Mouse (Mus musculus): ENCODE measurements around the gene Gas7. TPM values are rescaled to one million over a fixed set of nuclear protein-coding genes. Genes with fewer than 3 reads are reported as not detected.
A peak's percentile ranks its signal among the peaks of the same experiment; 100 is the strongest.

The Gas7 gene
- polyA plus RNA-seq, 1 experiment from 2014 or later, result 7.4 TPM

DNA sequence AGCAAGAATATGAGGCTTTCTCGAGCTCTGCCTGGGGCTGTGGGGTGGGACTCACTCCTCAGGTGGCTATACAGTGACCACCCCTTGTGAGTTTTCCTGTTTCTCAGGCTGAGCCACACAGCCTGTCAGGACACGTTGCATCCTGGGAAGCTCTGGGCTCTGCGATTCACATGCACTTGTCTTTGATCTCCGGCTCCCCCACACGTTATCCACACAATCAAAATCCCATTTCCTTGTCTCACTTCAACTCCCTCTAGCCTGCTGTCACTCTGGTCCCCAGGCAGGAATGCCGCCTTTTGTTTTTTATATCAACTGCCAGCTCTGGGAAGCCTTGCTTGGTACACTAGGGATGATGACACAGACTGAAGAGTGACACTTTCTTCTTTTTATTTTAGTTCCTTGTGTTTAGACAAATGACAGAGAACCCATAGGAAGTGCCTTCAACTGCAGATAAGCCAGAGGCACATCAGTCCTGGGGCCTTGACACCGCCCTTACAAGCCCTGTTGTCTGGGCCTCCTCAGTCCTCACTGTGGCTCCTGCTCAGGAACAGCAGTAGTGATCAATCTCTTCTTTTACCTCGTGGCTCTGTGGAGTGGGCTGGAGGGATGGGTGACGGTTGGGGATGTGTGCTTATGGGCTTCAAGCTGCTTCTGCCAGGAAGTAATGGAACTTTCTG, 103.7 kb downstream of the Gas7 start:
- peak overlapping the region; percentile 53 for H3K27ac ChIP-seq (ENCODE audit: poor library complexity, severe bottlenecking)
- WGBS, result 16% methylated on average over 9 of the region's 9 CpGs
- H3K9me3 ChIP-seq (replicated peaks), result no peaks in the 10 kb centered on the region
- H3K4me3 ChIP-seq, result no peak overlapping the region
- H3K4me2 ChIP-seq, result no peak overlapping the region
- H3K4me1 ChIP-seq (replicated peaks), result peaks cover 58% of the 10 kb centered on the region
- H3K27me3 ChIP-seq (replicated peaks), result 0 out of 2 replicates have a peak, but pooled peaks cover 3% of the 10 kb centered on the region
- no peak for ATAC-seq (ENCODE audit: insufficient number of reproducible peaks, low FRiP score)
- no peak overlapping the region for H3K9ac ChIP-seq
- no peaks in the 10 kb centered on the region for H3K36me3 ChIP-seq

DNA sequence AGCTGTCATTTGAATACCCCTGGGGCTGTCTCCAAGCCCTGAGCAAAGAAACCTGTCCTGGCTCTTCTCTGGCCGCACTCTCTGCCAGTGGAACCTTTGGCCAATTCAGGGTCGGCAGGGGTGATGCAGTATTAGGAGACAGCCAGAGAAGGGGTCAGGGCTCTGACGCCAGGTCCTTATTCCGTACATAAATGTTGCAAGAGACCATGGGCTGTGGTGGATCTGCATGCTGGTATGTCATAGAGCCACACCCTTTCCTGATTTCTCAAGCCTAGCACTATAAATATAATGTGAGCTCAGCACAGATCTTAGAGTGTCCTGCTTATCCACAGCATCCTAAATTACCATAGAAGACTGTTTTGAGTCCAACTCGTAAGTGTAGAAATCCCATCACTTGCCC, 104.3 kb downstream of the Gas7 start:
- Histone ChIP-seq H3K27me3 (replicated peaks) (0 out of 2 replicates have a peak, but pooled peaks cover 3% of the 10 kb centered on the region), H3K4me3 (no peak overlapping the region), H3K4me1 (replicated peaks) (peaks cover 58% of the 10 kb centered on the region), H3K9me3 (replicated peaks) (no peaks in the 10 kb centered on the region), H3K27ac (ENCODE audit: poor library complexity, severe bottlenecking) (peak overlapping the region; percentile 53), H3K4me2 (no peak overlapping the region), H3K36me3 (no peaks in the 10 kb centered on the region), H3K9ac (no peak overlapping the region)
- no peak for ATAC-seq (ENCODE audit: insufficient number of reproducible peaks, low FRiP score)
- 61% methylated on average over 5 of the region's 5 CpGs for WGBS

DNA sequence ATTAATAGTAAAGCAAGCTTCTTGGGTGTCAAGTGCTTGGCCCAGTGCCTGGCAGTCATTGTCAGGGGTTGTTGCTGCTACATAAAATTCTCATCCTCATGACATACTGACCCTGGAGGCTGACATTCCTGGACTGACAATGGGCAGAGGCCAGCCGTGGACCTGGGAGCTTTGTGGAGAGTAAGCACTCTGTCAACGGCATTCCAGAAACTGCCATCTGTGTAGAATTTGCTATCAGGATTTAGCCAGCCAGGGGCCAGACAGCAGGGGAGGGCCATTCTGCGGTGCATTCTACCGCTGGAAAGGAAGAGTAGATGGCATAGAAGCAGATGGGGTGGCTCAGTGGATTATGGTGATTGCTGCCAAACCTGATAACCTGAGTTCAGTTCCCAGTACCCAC, 106.4 kb downstream of the Gas7 start:
- H3K9me3 ChIP-seq (replicated peaks), result no peaks in the 10 kb centered on the region
- H3K4me2 ChIP-seq, result no peak overlapping the region
- H3K4me3 ChIP-seq, result no peak overlapping the region
- WGBS, result 10% methylated on average over 4 of the region's 4 CpGs
- no peaks in the 10 kb centered on the region for H3K36me3 ChIP-seq
- 0 out of 2 replicates have a peak, but pooled peaks cover 3% of the 10 kb centered on the region for H3K27me3 ChIP-seq (replicated peaks)
- peak; percentile 65; the same call in 1 of the 2 replicates for ATAC-seq (ENCODE audit: insufficient number of reproducible peaks, low FRiP score)
- no peak overlapping the region for H3K9ac ChIP-seq
- H3K27ac ChIP-seq (ENCODE audit: poor library complexity, severe bottlenecking), result peak overlapping the region; percentile 34; the same call in 1 of the 2 replicates
- H3K4me1 ChIP-seq (replicated peaks), result peaks cover 63% of the 10 kb centered on the region

DNA sequence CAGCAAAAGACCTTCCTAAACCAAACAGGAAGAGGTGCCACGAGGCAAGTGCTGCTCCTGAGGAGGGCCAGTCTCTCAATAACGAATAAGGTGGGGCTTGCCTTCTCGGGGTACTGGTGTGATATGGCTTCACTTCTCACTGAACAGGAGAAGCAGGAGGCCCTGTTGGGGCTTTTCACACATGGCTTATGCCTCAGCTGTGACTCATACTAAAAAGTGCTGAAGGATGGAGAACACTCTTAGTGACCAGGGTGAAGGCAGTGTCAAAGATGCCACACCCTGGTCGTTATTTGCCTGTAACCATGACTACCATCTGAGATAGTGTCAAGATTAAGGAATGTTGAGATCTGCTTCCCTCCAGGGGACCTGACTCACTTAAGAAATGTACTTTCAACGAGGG, 107.9 kb downstream of the Gas7 start:
- no peaks in the 10 kb centered on the region for H3K9me3 ChIP-seq (replicated peaks)
- H3K9ac ChIP-seq, result no peak overlapping the region
- H3K4me3 ChIP-seq, result no peak overlapping the region
- H3K4me1 ChIP-seq (replicated peaks), result peaks cover 69% of the 10 kb centered on the region
- H3K27ac ChIP-seq (ENCODE audit: poor library complexity, severe bottlenecking), result no peak overlapping the region; the same call in 1 of the 2 replicates
- H3K27me3 ChIP-seq (replicated peaks), result no peaks in the 10 kb centered on the region
- H3K36me3 ChIP-seq, result no peaks in the 10 kb centered on the region
- no peak overlapping the region for H3K4me2 ChIP-seq
- 10% methylated on average over 5 of the region's 5 CpGs for WGBS
- no peak for ATAC-seq (ENCODE audit: insufficient number of reproducible peaks, low FRiP score)

DNA sequence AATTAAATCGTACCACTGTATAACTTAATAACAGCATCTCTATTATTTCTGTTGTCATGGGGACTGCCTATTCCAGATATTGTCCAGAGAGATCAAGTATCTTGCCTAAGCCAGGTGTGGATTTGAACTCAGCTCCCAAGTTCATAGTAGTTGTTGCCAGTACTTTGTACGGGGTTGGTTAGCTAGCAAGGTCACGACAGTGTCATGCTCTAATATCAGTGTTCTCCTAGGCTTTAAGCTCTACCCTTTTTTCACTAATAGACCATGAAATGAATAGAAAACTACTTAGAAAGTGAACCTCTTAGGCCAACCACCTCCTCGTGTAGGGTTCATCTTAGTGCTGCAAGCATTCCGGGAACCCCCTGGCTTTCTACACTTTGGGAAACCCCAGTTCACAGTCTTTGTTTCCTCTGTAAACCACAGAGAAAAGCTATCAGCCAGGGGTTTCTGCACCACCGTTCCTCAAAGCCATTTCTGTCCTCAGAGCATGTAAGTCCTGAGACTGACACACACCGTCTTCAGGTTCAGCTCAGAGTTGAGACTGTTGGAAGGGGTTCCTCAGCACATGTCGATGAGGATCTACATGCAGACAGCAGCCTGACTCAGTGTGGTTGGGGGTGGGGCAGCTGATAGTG, 108.9 kb downstream of the Gas7 start:
- no peak overlapping the region for H3K4me2 ChIP-seq
- WGBS, result 71% methylated on average over 8 of the region's 8 CpGs
- no peaks in the 10 kb centered on the region for H3K36me3 ChIP-seq
- H3K4me3 ChIP-seq, result no peak overlapping the region
- no peaks in the 10 kb centered on the region for H3K9me3 ChIP-seq (replicated peaks)
- H3K27me3 ChIP-seq (replicated peaks), result no peaks in the 10 kb centered on the region
- no peak overlapping the region for H3K27ac ChIP-seq (ENCODE audit: poor library complexity, severe bottlenecking)
- no peak for ATAC-seq (ENCODE audit: insufficient number of reproducible peaks, low FRiP score)
- peaks cover 65% of the 10 kb centered on the region for H3K4me1 ChIP-seq (replicated peaks)
- H3K9ac ChIP-seq, result no peak overlapping the region

DNA sequence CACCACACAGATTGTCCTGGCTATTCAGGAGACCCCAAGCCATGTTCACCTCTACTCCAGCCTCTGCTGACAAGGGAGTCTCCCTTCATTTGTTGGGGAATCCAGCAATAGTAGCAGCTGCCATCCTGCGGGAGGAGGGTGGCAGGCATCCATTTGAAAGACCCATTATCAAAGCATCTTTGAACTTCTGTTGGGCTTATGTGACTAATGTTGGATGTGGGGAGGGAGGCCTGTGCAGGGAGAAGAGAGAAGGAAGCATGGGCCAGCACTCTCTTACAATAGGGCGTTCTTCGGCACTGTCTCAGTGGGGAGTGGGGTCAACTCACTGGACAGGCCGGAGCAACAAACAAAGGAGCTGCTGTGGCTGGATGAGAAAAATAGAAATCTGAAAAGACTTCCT, 110.3 kb downstream of the Gas7 start:
- WGBS, result 77% methylated on average over 4 of the region's 4 CpGs
- no peaks in the 10 kb centered on the region for H3K9me3 ChIP-seq (replicated peaks)
- no peak overlapping the region for H3K4me3 ChIP-seq
- H3K9ac ChIP-seq, result no peak overlapping the region
- no peaks in the 10 kb centered on the region for H3K36me3 ChIP-seq
- no peak overlapping the region for H3K4me2 ChIP-seq
- no peaks in the 10 kb centered on the region for H3K27me3 ChIP-seq (replicated peaks)
- ATAC-seq (ENCODE audit: insufficient number of reproducible peaks, low FRiP score), result no peak
- no peak overlapping the region for H3K27ac ChIP-seq (ENCODE audit: poor library complexity, severe bottlenecking)
- peaks cover 55% of the 10 kb centered on the region for H3K4me1 ChIP-seq (replicated peaks)

DNA sequence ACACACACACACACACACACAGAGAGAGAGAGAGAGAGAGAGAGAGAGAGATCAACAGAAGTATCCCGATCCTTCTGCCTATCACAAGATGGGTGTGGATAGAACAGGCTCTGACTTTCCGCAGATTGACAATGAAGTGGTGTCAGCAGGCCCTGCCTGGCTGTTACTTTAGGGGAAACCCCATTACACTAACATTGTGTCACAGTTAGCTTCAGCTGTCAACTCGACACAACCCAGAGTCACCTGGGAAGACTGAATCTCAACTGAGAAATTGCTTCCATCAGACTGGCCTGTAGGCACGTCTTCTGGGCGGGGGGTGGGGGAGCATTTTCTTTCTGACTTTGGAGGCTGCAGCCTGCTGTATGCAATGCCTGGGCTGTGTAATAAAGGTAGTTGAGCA, 111.5 kb downstream of the Gas7 start:
- H3K36me3 ChIP-seq, result no peaks in the 10 kb centered on the region
- H3K9ac ChIP-seq, result no peak overlapping the region
- H3K9me3 ChIP-seq (replicated peaks), result no peaks in the 10 kb centered on the region
- H3K4me3 ChIP-seq, result no peak overlapping the region
- H3K4me1 ChIP-seq (replicated peaks), result peaks cover 44% of the 10 kb centered on the region
- H3K4me2 ChIP-seq, result no peak overlapping the region
- no peak for ATAC-seq (ENCODE audit: insufficient number of reproducible peaks, low FRiP score)
- WGBS, result 25% methylated on average over 5 of the region's 5 CpGs
- no peaks in the 10 kb centered on the region for H3K27me3 ChIP-seq (replicated peaks)
- no peak overlapping the region for H3K27ac ChIP-seq (ENCODE audit: poor library complexity, severe bottlenecking)

DNA sequence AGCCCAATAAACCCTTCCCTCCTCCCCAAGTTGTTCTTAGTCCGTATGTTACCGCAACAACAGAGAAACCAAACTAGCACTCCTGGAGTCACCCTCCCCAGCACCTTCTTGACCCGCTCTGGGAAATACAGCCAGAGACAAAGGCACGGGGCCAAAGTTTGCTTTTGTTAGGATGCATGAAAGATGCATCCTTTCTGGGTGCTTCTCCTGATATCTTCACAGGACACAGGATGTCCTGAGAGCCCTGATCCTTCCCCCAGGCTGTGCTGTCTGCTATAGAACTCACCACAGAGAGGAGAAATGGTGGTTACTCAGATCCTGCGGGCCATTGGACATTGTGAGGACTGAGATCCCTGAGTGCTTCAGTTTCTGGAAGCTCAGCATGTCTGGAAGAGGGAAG, 111.9 kb downstream of the Gas7 start:
- no peak overlapping the region for H3K9ac ChIP-seq
- 49% methylated on average over 5 of the region's 5 CpGs for WGBS

DNA sequence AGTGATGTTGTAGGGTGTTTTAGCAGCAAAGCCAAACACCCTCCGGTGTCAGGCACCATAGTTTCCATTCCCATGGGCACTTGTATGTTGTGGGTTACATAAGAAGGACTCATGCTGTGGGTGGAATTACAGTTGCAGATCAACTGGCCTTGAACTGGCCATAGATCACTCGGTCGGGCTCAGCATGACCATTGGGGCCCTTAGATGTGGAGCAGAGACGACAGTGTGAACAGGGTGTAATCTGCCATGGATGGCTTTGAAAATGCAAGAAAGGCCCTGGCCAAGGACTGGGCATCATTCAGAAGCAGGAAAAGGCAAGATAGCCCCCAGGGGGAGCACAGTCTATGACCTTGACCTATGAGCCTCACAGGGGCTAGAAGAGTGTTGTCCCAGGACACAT, 112.8 kb downstream of the Gas7 start:
- Histone ChIP-seq H3K4me2 (no peak overlapping the region), H3K36me3 (no peaks in the 10 kb centered on the region), H3K4me1 (replicated peaks) (peaks cover 34% of the 10 kb centered on the region), H3K9ac (no peak overlapping the region), H3K27me3 (replicated peaks) (no peaks in the 10 kb centered on the region), H3K4me3 (no peak overlapping the region), H3K27ac (ENCODE audit: poor library complexity, severe bottlenecking) (no peak overlapping the region), H3K9me3 (replicated peaks) (no peaks in the 10 kb centered on the region)
- WGBS, result 94% methylated on average over 4 of the region's 4 CpGs
- ATAC-seq (ENCODE audit: insufficient number of reproducible peaks, low FRiP score), result no peak

More for the DNA sequence above, 111.9 kb downstream of the Gas7 start:
- H3K4me1 ChIP-seq (replicated peaks), result peaks cover 42% of the 10 kb centered on the region
- no peaks in the 10 kb centered on the region for H3K36me3 ChIP-seq
- H3K27ac ChIP-seq (ENCODE audit: poor library complexity, severe bottlenecking), result no peak overlapping the region
- no peaks in the 10 kb centered on the region for H3K27me3 ChIP-seq (replicated peaks)
- no peaks in the 10 kb centered on the region for H3K9me3 ChIP-seq (replicated peaks)
- H3K4me3 ChIP-seq, result no peak overlapping the region
- no peak overlapping the region for H3K4me2 ChIP-seq
- ATAC-seq (ENCODE audit: insufficient number of reproducible peaks, low FRiP score), result no peak

DNA sequence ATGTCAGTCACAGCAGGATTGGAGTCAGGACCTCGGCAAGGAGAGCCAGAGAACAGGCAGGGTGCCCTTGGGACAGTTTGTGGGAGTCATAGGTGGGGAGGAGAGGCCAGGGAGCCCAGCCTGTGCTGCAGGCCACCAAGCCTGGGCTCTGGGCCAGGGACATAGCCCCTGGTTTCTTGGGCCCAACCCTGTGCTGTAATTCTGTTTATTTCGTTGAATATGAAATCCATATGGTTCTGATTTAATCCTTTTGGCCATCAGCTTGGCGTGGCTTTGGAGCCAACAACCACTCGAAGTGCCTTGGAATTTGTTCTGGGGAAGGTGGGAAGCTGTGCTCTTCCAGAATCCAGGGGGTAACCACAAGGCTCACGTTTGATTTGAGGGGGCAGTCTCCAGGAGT, 113.6 kb downstream of the Gas7 start:
- Histone ChIP-seq H3K9me3 (replicated peaks) (no peaks in the 10 kb centered on the region), H3K27me3 (replicated peaks) (no peaks in the 10 kb centered on the region), H3K27ac (ENCODE audit: poor library complexity, severe bottlenecking) (no peak overlapping the region), H3K4me1 (replicated peaks) (peaks cover 27% of the 10 kb centered on the region), H3K9ac (no peak overlapping the region), H3K4me3 (no peak overlapping the region), H3K4me2 (no peak overlapping the region), H3K36me3 (no peaks in the 10 kb centered on the region)
- ATAC-seq (ENCODE audit: insufficient number of reproducible peaks, low FRiP score), result no peak
- WGBS, result 77% methylated on average over 5 of the region's 5 CpGs

DNA sequence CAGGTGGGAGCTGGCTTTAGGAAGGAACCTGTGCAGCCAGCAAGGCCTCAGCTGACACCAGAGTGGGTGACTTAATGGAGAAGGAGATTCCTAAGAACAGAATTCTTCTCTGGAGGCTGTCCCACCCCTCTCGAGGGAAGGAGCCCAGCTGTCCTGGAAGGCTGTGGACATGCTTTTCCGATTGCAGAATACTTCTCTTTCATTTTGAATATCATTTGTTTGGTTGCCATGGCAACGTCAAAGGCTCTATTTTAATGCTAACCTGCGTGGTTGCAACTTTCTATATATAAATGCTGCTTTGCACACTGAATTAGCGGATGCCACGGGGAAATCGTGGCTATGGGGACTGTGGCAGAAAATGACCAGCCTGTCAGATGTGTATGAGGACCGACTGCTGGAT, 115.7 kb downstream of the Gas7 start:
- Histone ChIP-seq H3K27me3 (replicated peaks) (no peaks in the 10 kb centered on the region), H3K4me3 (no peak overlapping the region), H3K36me3 (no peaks in the 10 kb centered on the region), H3K4me2 (no peak overlapping the region), H3K9ac (no peak overlapping the region), H3K27ac (ENCODE audit: poor library complexity, severe bottlenecking) (no peak overlapping the region), H3K9me3 (replicated peaks) (no peaks in the 10 kb centered on the region), H3K4me1 (replicated peaks) (peaks cover 25% of the 10 kb centered on the region)
- no peak for ATAC-seq (ENCODE audit: insufficient number of reproducible peaks, low FRiP score)
- WGBS, result 62% methylated on average over 8 of the region's 8 CpGs
